In the genomic region with DNA sequence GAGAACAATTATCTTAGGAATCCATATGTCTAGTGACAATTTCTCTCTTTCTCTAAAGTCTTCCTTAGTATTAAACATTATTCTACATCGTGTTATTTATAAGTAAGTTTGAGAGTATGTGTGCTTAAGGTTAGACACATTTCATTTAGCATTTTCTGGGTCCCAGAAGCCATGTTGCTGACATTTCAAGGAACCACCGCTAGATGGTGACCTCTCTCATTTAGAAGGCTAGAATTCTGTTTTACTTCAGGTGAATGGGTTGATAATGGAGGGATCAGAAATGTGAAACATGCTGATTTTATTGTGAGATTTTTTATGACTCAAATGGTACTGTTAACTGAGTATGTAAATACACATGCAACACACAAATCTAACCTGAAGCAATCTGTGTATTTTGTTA, we compare ENCODE assay signal across 12 mouse cellular contexts.
DNase-seq lines count a peak whose midpoint lies in the region; ATAC-seq lines count a peak whose summit lies in the region.
"Had no signal": no experiment of that assay in that cellular context is flagged by ENCODE, and none has a peak within 500 bp of the region (broad histone marks: within the 10 kb centered on the region; RNA-seq: fewer than 3 reads in every experiment).

No protein-coding gene starts in this region.

- no peaks in the 10 kb centered on the region for H3K27me3 ChIP-seq in embryonic facial prominence, embryonic 11.5 days (ENCODE audit: control insufficient read depth, insufficient read depth, low read length)
- H3K27me3 ChIP-seq in embryonic facial prominence, embryonic 10.5 days (replicated peaks; ENCODE audit: low read depth, poor library complexity, severe bottlenecking): no peaks in the 10 kb centered on the region
- H3K27me3 ChIP-seq: hindbrain, embryonic 15.5 days; limb, embryonic 15.5 days had no signal

- H3K4me1 ChIP-seq in embryonic facial prominence, embryonic 11.5 days (ENCODE audit: control insufficient read depth, insufficient read depth, low read length): no peaks in the 10 kb centered on the region
- no peaks in the 10 kb centered on the region for H3K4me1 ChIP-seq in embryonic facial prominence, embryonic 10.5 days
- H3K4me1 ChIP-seq: hindbrain, embryonic 15.5 days; limb, embryonic 15.5 days had no signal

- H3K4me2 ChIP-seq in embryonic facial prominence, embryonic 11.5 days (ENCODE audit: low read depth, low read length): no peak overlapping the region
- H3K4me2 ChIP-seq: hindbrain, embryonic 15.5 days; limb, embryonic 15.5 days had no signal

- H3K36me3 ChIP-seq in embryonic facial prominence, embryonic 11.5 days (replicated peaks; ENCODE audit: control insufficient read depth, insufficient read depth, low read depth, low read length): no peaks in the 10 kb centered on the region
- H3K36me3 ChIP-seq in embryonic facial prominence, embryonic 10.5 days (replicated peaks): no peaks in the 10 kb centered on the region
- H3K36me3 ChIP-seq: hindbrain, embryonic 15.5 days; limb, embryonic 15.5 days had no signal

- H3K4me3 ChIP-seq in embryonic facial prominence, embryonic 11.5 days (ENCODE audit: low read depth, low read length): no peak overlapping the region
- H3K4me3 ChIP-seq in embryonic facial prominence, embryonic 10.5 days: no peak overlapping the region
- H3K4me3 ChIP-seq: hindbrain, embryonic 15.5 days; limb, embryonic 15.5 days; myocyte had no signal

- ATAC-seq in embryonic facial prominence, embryonic 11.5 days (replicated peaks; ENCODE audit: insufficient number of reproducible peaks, low FRiP score, low TSS enrichment, low read depth): no peak

- no peak overlapping the region for H3K27ac ChIP-seq in embryonic facial prominence, embryonic 11.5 days (replicated peaks; ENCODE audit: low read depth, low read length)
- no peak overlapping the region for H3K27ac ChIP-seq in embryonic facial prominence, embryonic 10.5 days (replicated peaks)
- H3K27ac ChIP-seq: hindbrain, embryonic 15.5 days; limb, embryonic 15.5 days had no signal

- WGBS in embryonic facial prominence, embryonic 11.5 days: 6% methylated on average over 2 of the region's 2 CpGs
- 12% methylated on average over 2 of the region's 2 CpGs for WGBS in embryonic facial prominence, embryonic 10.5 days

- intact Hi-C loops in gastrocnemius, postnatal 36 days (cut with DNase I): no loop called here
- intact Hi-C loops in gastrocnemius, postnatal 14 days (cut with DNase I; ENCODE audit: low total_unique reads): no loop called here

- H3K9ac ChIP-seq in embryonic facial prominence, embryonic 11.5 days (replicated peaks; ENCODE audit: low read length): no peak overlapping the region
- H3K9ac ChIP-seq: hindbrain, embryonic 15.5 days; limb, embryonic 15.5 days had no signal

- no peaks in the 10 kb centered on the region for H3K9me3 ChIP-seq in embryonic facial prominence, embryonic 11.5 days (replicated peaks; ENCODE audit: control insufficient read depth, low read length)
- no peaks in the 10 kb centered on the region for H3K9me3 ChIP-seq in embryonic facial prominence, embryonic 10.5 days
- H3K9me3 ChIP-seq: hindbrain, embryonic 15.5 days; limb, embryonic 15.5 days had no signal

- DNase-seq in embryonic facial prominence, embryonic 11.5 days (ENCODE audit: low spot score): peak; percentile 63
- no peak for DNase-seq in embryonic facial prominence, embryonic 10.5 days (ENCODE audit: low spot score)
- peak; percentile 10 to 22 for DNase-seq in left cerebral cortex, adult 18-20 months (ENCODE audit: low spot score in 2 of 2)
- DNase-seq in left cerebral cortex, adult 8-10 months (ENCODE audit: low spot score in 2 of 2): no peak
- DNase-seq in A20 (ENCODE audit: low read depth, low spot score): peak; percentile 57
- DNase-seq in c-Kit-positive CD71-positive TER-119-positive erythroid progenitor cells, embryonic 14.5 days (ENCODE audit: low spot score): peak; percentile 2
- no peak for DNase-seq in gastrocnemius, postnatal 36 days
- DNase-seq in gastrocnemius, postnatal 14 days: no peak
- DNase-seq: cerebellum, adult 8-10 months had no signal

Comparison
In these comparisons a context has a peak if more than half of its experiments do, and no peak if none do; other contexts are left out.
1. DNase-seq: peak in embryonic facial prominence, embryonic 11.5 days (single experiment), left cerebral cortex, adult 18-20 months (2 of 2), A20 (single experiment) and c-Kit-positive CD71-positive TER-119-positive erythroid progenitor cells, embryonic 14.5 days (single experiment); none in embryonic facial prominence, embryonic 10.5 days (single experiment), left cerebral cortex, adult 8-10 months (0 of 2), gastrocnemius, postnatal 36 days (0 of 2) and gastrocnemius, postnatal 14 days (single experiment).